Mouse (Mus musculus): ENCODE results near the gene Gm609. TPM values are rescaled to one million over a fixed set of nuclear protein-coding genes. Genes with fewer than 3 reads are reported as not detected.
"Not testable (repeated sequence)": the region's sequence is repeated elsewhere in the genome, so short reads cannot be mapped to it uniquely, and the experiment has no call there.

Gm609 gene
- polyA plus RNA-seq, 1 experiment from 2014 or later: not detected

DNA sequence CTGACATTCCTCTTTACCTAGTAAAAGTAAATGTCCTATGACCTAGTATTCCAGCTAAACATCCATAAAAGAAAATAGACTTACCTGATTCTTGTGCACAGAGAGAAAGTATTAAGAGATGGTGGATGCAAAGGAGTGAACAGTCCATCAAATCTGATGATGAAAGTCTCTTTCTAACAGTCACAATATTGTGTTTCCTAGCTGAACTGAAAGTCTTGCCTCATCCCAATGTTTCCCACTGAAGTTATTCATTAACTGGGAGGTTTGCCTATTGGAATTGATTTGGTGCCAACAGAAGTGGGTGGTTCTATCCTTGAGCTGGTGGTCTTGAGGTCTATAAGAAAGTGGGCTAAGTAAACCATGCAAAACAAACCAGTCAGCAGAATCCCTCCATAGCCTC lies 38.0 kb downstream of the Gm609 start:
- no peak for TF ChIP-seq CTCF (IDR thresholded peaks at IDR 0.05; ENCODE audit: low read depth)
- H3K36me3 ChIP-seq (ENCODE audit: insufficient read depth): no peaks in the 10 kb centered on the region
- no peak overlapping the region for H3K9ac ChIP-seq
- no peak overlapping the region for H3K27ac ChIP-seq (ENCODE audit: low read depth)
- no peaks in the 10 kb centered on the region for H3K4me1 ChIP-seq (ENCODE audit: insufficient read depth)
- ATAC-seq (ENCODE audit: insufficient read depth) (no peak), DNase-seq (no peak)
- H3K4me2 ChIP-seq: no peak overlapping the region
- H3K27me3 ChIP-seq (ENCODE audit: insufficient read depth, low read length): no peaks in the 10 kb centered on the region
- H3K4me3 ChIP-seq (ENCODE audit: low read depth, low read length): no peak overlapping the region
- H3K9me3 ChIP-seq (ENCODE audit: low read depth, low read length): no peaks in the 10 kb centered on the region

GRCm38 (mm10) chr16:45437230-45437739 lies 55.5 kb downstream of the Gm609 start:
- DNase-seq: no peak
- no peaks in the 10 kb centered on the region for H3K9me3 ChIP-seq (ENCODE audit: low read depth, low read length)
- no peak overlapping the region for H3K4me3 ChIP-seq (ENCODE audit: low read depth, low read length)
- H3K27me3 ChIP-seq (ENCODE audit: insufficient read depth, low read length): no peaks in the 10 kb centered on the region
- H3K4me1 ChIP-seq (ENCODE audit: insufficient read depth): no peaks in the 10 kb centered on the region
- no peaks in the 10 kb centered on the region for H3K36me3 ChIP-seq (ENCODE audit: insufficient read depth)
- H3K27ac ChIP-seq (ENCODE audit: low read depth): no peak overlapping the region
- no peak overlapping the region for H3K9ac ChIP-seq
- TF ChIP-seq CTCF (IDR thresholded peaks at IDR 0.05; ENCODE audit: low read depth): no peak
- no peak; the same call in 1 of the 2 replicates for ATAC-seq (ENCODE audit: insufficient read depth)
- 94% methylated on average over 1 of the region's 1 CpGs for WGBS
- H3K4me2 ChIP-seq: no peak overlapping the region

GRCm38 (mm10) chr16:45435591-45435990 lies 57.2 kb downstream of the Gm609 start:
- no peak overlapping the region for H3K9ac ChIP-seq
- no peak overlapping the region for H3K27ac ChIP-seq (ENCODE audit: low read depth)
- H3K27me3 ChIP-seq (ENCODE audit: insufficient read depth, low read length): no peaks in the 10 kb centered on the region
- no peak overlapping the region for H3K4me2 ChIP-seq
- no peak overlapping the region for H3K4me3 ChIP-seq (ENCODE audit: low read depth, low read length)
- ATAC-seq (ENCODE audit: insufficient read depth): peak; percentile 80; the same call in 1 of the 2 replicates
- DNase-seq: peak; percentile 70
- H3K36me3 ChIP-seq (ENCODE audit: insufficient read depth): no peaks in the 10 kb centered on the region
- H3K4me1 ChIP-seq (ENCODE audit: insufficient read depth): no peaks in the 10 kb centered on the region
- H3K9me3 ChIP-seq (ENCODE audit: low read depth, low read length): no peaks in the 10 kb centered on the region
- TF ChIP-seq CTCF (IDR thresholded peaks at IDR 0.05; ENCODE audit: low read depth): no peak

GRCm38 (mm10) chr16:45427651-45428050 lies 65.1 kb downstream of the Gm609 start:
- DNase-seq (no peak), ATAC-seq (ENCODE audit: insufficient read depth) (no peak)
- 79% methylated on average over 9 of the region's 9 CpGs for WGBS
- no peak overlapping the region for H3K4me3 ChIP-seq (ENCODE audit: low read depth, low read length)
- H3K9me3 ChIP-seq (ENCODE audit: low read depth, low read length): no peaks in the 10 kb centered on the region
- no peaks in the 10 kb centered on the region for H3K4me1 ChIP-seq (ENCODE audit: insufficient read depth)
- H3K27me3 ChIP-seq (ENCODE audit: insufficient read depth, low read length): no peaks in the 10 kb centered on the region
- H3K4me2 ChIP-seq: no peak overlapping the region
- H3K27ac ChIP-seq (ENCODE audit: low read depth): no peak overlapping the region
- H3K9ac ChIP-seq: no peak overlapping the region
- no peaks in the 10 kb centered on the region for H3K36me3 ChIP-seq (ENCODE audit: insufficient read depth)
- TF ChIP-seq CTCF (IDR thresholded peaks at IDR 0.05; ENCODE audit: low read depth): no peak

GRCm38 (mm10) chr16:45413497-45413896 lies 79.3 kb downstream of the Gm609 start:
- Histone ChIP-seq H3K9ac (no peak overlapping the region), H3K4me1 (ENCODE audit: insufficient read depth) (no peaks in the 10 kb centered on the region), H3K27ac (ENCODE audit: low read depth) (no peak overlapping the region), H3K36me3 (ENCODE audit: insufficient read depth) (no peaks in the 10 kb centered on the region), H3K9me3 (ENCODE audit: low read depth, low read length) (no peaks in the 10 kb centered on the region), H3K27me3 (ENCODE audit: insufficient read depth, low read length) (no peaks in the 10 kb centered on the region), H3K4me2 (no peak overlapping the region), H3K4me3 (ENCODE audit: low read depth, low read length) (no peak overlapping the region)
- ATAC-seq (ENCODE audit: insufficient read depth) (no peak), DNase-seq (no peak)
- TF ChIP-seq CTCF (IDR thresholded peaks at IDR 0.05; ENCODE audit: low read depth): peak; percentile 29; the same call in 1 of the 2 replicates

- peak overlapping the region; percentile 59 for H3K4me3 ChIP-seq (ENCODE audit: low read depth, low read length)
- not testable (repeated sequence) for H3K27ac ChIP-seq (ENCODE audit: low read depth); H3K36me3 ChIP-seq (ENCODE audit: insufficient read depth); H3K27me3 ChIP-seq (ENCODE audit: insufficient read depth, low read length); DNase-seq; H3K9me3 ChIP-seq (ENCODE audit: low read depth, low read length); H3K4me1 ChIP-seq (ENCODE audit: insufficient read depth)
- WGBS: 27% methylated on average over 7 of the region's 7 CpGs
- H3K9ac ChIP-seq: peak overlapping the region; percentile 66; the same call in 1 of the 2 replicates
- peak overlapping the region; percentile 69 for H3K4me2 ChIP-seq
- peak; percentile 53; the same call in 1 of the 2 replicates for ATAC-seq (ENCODE audit: insufficient read depth)
Measured at GRCm38 (mm10) chr16:45409064-45409446, 83.7 kb downstream of the Gm609 start.

GRCm38 (mm10) chr16:45408425-45409063 lies 84.2 kb downstream of the Gm609 start, which contains the start of gene Cd200:
TSS of gene Cd200 (minus strand) at chr16:45409053.
- no peaks in the 10 kb centered on the region for H3K27me3 ChIP-seq (ENCODE audit: insufficient read depth, low read length)

More at GRCm38 (mm10) chr16:45408425-45409063, 84.2 kb downstream of the Gm609 start, which contains the start of gene Cd200:
- ATAC-seq (ENCODE audit: insufficient read depth) (peak; percentile 94), DNase-seq (peak; percentile 60)
- H3K9ac ChIP-seq: peak within 1 kb of the TSS; percentile 66
- H3K4me1 ChIP-seq (ENCODE audit: insufficient read depth): no peaks in the 10 kb centered on the region
- no peaks in the 10 kb centered on the region for H3K9me3 ChIP-seq (ENCODE audit: low read depth, low read length)
- H3K4me2 ChIP-seq: peak within 1 kb of the TSS; percentile 69
- H3K36me3 ChIP-seq (ENCODE audit: insufficient read depth): no peaks in the 10 kb centered on the region
- peak; percentile 43 for TF ChIP-seq CTCF (IDR thresholded peaks at IDR 0.05; ENCODE audit: low read depth)
- peak within 1 kb of the TSS; percentile 51 for H3K27ac ChIP-seq (ENCODE audit: low read depth)
- H3K4me3 ChIP-seq (ENCODE audit: low read depth, low read length): peak within 1 kb of the TSS; percentile 59
- under 1% methylated on average over 28 of the region's 28 CpGs for WGBS
